Mouse (Mus musculus): ENCODE results near the gene Klhdc2.

Klhdc2 gene

GRCm38 (mm10) chr12:69296511-69297410 is at the start of gene Klhdc2:
TSS of gene Klhdc2 (plus strand) at chr12:69296681.
- peak; percentile 85 for DNase-seq (ENCODE audit: low spot score)

GRCm38 (mm10) chr12:69249766-69250165 is 46.7 kb upstream of the Klhdc2 start:
- no peak for DNase-seq (ENCODE audit: low spot score)

- DNase-seq (ENCODE audit: low spot score) = no peak
These were observed 45.7 kb upstream of the Klhdc2 start for GRCm38 (mm10) chr12:69250756-69251155.

GRCm38 (mm10) chr12:69253806-69254205 is 42.7 kb upstream of the Klhdc2 start:
- DNase-seq (ENCODE audit: low spot score) = no peak

- DNase-seq (ENCODE audit: low spot score) = peak; percentile 29
These were observed 38.6 kb upstream of the Klhdc2 start for GRCm38 (mm10) chr12:69257836-69258235.

- DNase-seq (ENCODE audit: low spot score) = no peak
These were observed 34.2 kb upstream of the Klhdc2 start for GRCm38 (mm10) chr12:69262251-69262650.

- DNase-seq (ENCODE audit: low spot score) = no peak
These were observed 31.4 kb upstream of the Klhdc2 start for GRCm38 (mm10) chr12:69265031-69265430.

- DNase-seq (ENCODE audit: low spot score) = no peak
These were observed 28.4 kb upstream of the Klhdc2 start for GRCm38 (mm10) chr12:69267956-69268632.

- no peak for DNase-seq (ENCODE audit: low spot score)
These were observed 27.5 kb upstream of the Klhdc2 start for GRCm38 (mm10) chr12:69268956-69269355.

GRCm38 (mm10) chr12:69279931-69280469 is 16.5 kb upstream of the Klhdc2 start:
- DNase-seq (ENCODE audit: low spot score) = no peak

- no peak for DNase-seq (ENCODE audit: low spot score)
These were observed 15.6 kb upstream of the Klhdc2 start for GRCm38 (mm10) chr12:69280915-69281314.

GRCm38 (mm10) chr12:69283146-69283545 is 13.3 kb upstream of the Klhdc2 start:
- no peak for DNase-seq (ENCODE audit: low spot score)

GRCm38 (mm10) chr12:69287535-69287934 is 8.9 kb upstream of the Klhdc2 start:
- DNase-seq (ENCODE audit: low spot score) = no peak

GRCm38 (mm10) chr12:69288699-69289098 is 7.8 kb upstream of the Klhdc2 start:
- DNase-seq (ENCODE audit: low spot score) = no peak

- DNase-seq (ENCODE audit: low spot score) = no peak
These were observed 4.1 kb upstream of the Klhdc2 start for GRCm38 (mm10) chr12:69292401-69292800.

GRCm38 (mm10) chr12:69293815-69294214 is 2.7 kb upstream of the Klhdc2 start:
- no peak for DNase-seq (ENCODE audit: low spot score)

- DNase-seq (ENCODE audit: low spot score) = no peak
These were observed 1.5 kb upstream of the Klhdc2 start for GRCm38 (mm10) chr12:69294936-69295335.

- no peak for DNase-seq (ENCODE audit: low spot score)
These were observed 830 bp upstream of the Klhdc2 start for GRCm38 (mm10) chr12:69295651-69296050.

- DNase-seq (ENCODE audit: low spot score) = no peak
These were observed 1.1 kb downstream of the Klhdc2 start for GRCm38 (mm10) chr12:69297411-69298150.

- DNase-seq (ENCODE audit: low spot score) = no peak
These were observed 1.8 kb downstream of the Klhdc2 start for GRCm38 (mm10) chr12:69298281-69298680.

- DNase-seq (ENCODE audit: low spot score) = peak; percentile 75
These were observed 2.8 kb downstream of the Klhdc2 start for GRCm38 (mm10) chr12:69299231-69299630.

GRCm38 (mm10) chr12:69299831-69300230 is 3.4 kb downstream of the Klhdc2 start:
- no peak for DNase-seq (ENCODE audit: low spot score)
